Mouse (Mus musculus): ENCODE results near the gene Kcnip2.

The Kcnip2 gene

DNA sequence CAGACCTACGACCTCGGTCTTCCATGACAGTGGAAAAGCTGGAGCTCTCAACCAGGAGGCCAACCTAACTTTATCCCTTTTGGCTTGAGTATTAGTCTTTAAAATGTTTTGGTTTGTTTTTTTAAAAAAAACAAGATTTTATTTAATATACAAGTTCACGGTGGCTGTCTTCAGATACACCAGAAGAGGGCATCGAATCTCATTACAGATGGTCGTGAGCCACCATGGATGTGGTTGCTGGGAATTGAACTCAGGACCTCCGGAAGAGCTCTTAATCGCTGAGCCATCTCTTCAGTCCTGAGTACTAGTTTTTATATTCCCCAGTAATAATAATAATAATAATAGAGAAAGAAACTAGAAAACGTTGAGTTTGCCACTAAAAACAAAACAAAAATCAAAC, 34.2 kb downstream of the Kcnip2 start:
- no peak for DNase-seq (ENCODE audit: low spot score)

DNA sequence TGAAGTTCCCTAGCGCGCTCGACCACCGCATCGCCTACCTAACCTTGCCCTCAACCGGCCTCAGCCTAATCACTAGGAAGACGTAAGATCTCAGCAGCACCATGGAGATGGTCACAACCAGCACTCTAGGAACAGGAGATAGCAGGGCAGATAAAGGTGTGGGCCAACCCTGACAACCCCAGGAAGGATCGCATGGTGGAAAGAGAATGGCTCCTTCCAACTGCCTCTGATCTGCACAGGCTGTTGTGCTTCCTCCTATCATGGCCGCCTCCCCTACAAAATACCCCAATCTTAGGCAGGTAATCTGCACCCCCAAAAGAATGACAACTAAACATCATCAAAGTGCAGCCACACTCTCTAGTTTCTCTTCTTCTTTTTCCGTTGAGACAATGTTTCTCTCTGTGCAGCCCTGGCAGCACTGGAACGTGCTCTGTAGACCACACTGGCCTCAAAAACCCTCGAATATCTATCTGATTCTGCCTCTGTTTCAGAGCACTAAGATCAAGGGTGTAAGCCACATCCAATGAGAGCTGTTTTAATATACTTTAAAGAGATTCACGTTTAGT, 35.4 kb downstream of the Kcnip2 start:
- no peak for DNase-seq (ENCODE audit: low spot score)

DNA sequence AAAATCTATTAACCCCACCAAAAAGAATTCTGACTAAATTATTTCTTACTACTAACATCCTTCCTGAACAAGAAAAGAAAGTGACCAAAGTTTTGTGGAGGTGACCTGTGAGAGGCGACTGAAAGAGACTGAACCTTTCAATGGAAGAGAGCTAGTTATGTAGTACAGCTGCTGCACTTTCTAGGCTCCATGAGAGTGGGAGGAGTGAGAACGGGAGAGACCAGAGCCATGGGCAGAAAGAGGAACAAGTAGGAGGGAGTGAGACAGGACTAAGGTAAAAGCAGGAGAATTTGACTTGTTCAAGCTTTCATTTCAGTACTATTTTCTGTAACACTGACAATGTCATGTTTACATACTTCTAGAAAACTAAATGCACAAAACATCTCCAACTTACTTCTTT, 40.4 kb downstream of the Kcnip2 start:
- DNase-seq (ENCODE audit: low spot score), result no peak

DNA sequence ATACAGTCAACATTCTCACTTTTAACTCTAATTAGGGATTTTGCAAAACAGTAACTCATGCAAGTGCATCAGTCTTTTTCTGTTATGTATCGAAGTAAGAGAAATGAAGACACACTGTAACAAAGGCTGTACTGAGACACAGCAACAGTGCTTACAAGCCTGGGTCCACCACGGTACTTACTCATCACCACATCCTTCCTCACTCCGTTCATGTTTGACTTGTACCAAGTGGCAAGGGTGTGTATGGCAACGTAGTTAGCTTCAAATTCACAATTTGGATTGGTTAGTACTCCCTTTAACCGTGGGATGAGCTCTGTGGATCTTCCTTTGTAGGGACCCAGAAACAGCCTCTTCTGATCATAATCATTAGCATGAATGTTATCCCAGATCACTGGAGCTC, 44.4 kb downstream of the Kcnip2 start:
- no peak for DNase-seq (ENCODE audit: low spot score)

DNA sequence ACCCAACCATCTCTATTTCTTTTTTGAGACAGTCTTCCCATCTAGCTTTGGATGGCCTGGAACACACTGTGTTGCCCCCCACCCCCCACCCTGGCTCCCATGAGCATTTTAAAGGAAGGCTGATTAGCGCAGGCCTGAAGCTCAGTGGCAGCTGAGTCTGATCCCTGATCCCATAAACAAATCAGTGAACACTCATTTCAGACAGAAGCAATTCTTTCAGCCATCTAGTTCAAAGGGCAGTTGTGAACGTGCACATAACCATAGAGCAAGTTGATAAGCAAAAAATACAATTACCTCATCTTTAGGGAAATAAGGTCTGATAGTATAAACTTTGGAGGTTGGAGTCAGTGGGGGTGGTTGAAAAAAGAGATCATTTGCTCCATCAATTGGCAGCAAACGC, 55.1 kb downstream of the Kcnip2 start:
- DNase-seq (ENCODE audit: low spot score), result no peak

DNA sequence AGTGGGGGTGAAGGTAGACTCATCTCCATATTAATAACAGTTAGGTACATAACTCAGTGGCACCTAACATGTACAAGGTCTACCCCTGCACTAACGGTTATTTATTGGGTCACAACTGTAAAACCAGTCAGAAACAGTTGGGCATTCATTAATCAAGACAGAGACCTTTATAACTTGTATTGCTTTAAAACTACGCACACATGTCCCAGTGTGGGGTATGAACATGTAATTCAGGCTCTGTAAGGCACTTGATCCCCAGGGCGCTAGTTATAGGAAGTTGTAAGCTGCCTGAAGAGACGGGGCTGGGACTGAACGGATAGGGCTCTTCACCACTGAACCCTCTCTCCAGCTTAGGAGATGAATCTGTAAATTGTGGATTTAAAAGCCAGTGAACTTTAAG, 57.2 kb downstream of the Kcnip2 start:
- DNase-seq (ENCODE audit: low spot score), result no peak

DNA sequence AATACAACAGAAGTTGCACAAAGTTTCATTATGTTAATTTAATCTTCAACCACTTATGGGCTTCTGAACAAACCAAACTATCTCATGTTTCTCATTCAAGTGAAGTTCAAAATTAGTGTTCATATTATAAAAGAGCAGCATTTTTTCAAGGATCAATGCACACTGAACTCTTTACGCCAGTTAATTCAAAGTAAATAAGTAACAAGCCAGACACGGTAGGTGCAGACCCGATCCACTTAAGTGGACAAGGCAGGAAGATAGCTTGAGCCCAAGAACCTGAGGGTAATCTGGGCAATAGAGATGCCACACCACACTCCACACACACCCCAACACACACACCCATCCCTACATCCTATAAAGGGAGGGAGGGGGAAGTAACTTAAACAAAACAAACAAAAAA, 62.3 kb downstream of the Kcnip2 start:
- DNase-seq (ENCODE audit: low spot score), result no peak

DNA sequence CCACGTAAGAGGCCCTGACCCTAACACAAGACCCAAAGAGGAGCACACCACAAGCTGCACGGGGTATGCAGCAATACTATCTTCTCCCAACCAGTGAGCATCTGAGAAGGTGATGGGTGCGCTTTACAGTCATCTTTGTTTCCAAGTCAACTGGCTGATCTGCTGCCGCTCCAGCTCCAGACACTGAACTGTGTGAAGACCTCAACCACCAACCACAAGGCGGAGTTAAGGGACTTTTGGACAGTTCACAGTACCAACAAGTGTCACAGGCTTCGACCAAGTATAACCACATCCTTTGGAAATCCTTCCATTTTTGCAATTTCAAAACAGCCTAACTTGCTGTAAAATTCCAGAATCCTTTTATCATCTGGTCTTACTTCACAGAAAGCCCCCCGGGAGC, 64.0 kb downstream of the Kcnip2 start:
- DNase-seq (ENCODE audit: low spot score), result no peak

DNA sequence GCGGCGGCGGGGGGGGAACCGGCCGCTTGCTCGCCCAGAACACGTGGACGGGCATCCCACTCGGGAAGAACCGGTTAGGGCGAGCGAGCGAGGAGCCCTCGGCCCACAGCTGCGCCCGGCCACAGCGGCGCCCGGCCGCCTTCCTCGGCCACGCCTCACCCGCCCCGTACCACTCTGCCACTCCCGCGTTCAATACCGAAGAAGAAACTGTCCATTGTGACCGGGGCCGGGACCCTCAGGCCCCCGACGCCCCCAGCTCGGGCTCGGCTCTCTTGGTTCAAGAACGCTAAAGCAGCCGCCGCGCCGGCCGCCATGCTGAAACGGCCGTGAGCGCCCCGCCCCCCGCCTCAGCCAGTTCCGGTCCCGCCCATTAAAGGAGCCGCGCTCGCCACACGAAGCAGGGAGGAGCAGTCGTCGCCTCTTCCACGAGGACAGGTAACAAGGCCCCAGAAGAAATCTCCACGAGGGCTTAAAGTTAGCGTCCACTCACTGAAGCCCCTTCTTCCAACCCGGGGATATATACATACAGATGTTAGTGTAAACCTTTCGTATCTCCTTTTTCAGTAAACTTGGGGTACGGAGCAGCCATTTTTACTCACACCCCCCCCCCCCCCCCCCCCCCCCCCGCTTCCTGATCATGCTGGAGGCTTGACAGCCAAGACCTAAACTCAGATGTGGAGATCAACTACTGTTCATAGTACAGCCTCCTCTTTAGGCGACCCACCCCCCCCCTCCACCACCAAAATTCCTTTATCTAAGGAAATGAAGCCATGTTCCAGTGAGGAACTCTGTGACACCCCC, 66.4 kb downstream of the Kcnip2 start, which contains the start of gene Npm3:
Npm3 (minus strand) TSS at position 349 of the 801 bp plus-strand sequence.
- DNase-seq (ENCODE audit: low spot score), result peak; percentile 82

DNA sequence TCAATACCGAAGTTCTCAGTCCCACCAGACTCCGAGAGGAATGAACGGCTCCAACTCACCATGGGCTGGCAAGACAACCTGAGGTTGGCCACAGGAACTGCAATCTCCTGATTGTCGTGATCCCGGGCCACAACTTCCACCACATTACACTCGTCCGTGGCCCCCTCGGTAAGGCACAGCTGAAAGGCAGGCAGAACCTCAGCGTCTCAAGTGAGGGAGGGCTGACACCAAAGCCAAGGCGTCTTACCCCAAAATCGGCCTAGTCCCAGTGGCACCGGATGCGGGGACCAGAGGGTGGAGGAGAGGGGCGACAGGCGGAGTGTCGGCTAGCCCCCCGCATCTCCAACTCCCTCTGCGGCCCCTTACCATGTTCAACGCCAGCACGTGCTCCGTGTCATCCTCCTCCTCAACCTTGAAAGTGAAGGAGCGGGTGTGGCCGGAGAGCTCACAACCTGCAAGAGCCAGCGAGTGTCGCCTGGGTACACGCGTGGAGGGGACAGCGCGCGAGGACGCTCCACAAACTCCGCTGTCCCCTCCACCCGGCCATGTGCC, 67.1 kb downstream of the Kcnip2 start:
- no peak for DNase-seq (ENCODE audit: low spot score)

DNA sequence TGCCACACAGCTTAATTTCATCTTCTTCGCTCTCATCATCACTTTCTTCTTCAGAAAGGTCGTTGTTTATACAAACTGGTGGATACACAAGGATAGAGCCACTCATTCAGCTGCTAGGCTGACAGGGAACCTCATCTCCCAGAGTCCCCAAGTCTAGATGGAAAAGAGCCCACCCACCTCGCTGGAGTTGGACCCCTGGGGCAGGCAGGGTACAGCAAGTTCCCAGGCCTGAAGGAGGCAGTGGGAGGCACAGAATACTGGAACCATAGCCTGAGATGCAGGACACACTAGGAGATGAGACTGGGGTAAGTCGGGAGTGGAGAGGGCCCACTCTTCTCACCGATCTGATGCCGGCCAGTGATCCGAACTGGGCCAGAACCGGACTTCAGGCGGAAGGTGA, 67.7 kb downstream of the Kcnip2 start:
- DNase-seq (ENCODE audit: low spot score), result no peak

DNA sequence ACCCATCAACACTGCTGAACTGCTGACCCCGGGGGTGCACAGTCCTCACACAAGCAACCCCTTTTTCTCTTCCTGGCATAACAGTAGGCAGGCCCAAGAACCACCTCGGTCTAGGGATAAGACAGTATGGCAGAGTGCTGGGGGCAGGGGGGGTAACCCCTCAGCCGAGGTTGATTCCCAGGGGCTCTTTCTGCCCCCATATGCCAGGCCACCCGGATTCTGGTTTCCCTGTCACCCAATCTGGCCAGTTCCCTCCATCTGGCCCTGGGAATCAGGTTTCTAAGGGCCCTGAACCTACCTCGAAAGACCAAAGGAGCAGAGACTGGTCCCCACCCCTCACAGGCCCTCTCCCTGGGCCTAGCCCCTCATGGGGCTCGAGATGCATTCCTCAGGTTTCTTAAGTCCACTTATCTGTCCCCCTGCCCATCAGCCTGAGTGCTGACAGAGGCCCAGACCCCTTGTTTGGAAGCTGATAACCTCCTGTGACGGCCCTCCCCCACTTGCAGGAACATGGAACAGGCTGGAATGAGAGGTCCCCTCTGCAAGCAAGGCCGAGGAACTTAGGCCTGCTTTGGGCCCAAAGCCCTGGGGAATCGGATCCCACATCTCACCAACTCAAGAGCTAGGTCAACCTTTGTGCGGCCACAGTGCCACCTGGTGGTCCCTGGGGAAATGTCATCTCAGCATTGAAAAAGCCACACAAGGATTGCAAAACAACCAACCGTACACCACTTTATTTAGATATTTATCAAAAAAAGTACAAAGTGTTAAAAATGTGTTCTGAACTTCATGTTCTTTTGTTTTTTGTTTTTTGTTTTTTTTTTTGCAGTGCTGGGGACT, 68.6 kb downstream of the Kcnip2 start:
- peak; percentile 85 for DNase-seq (ENCODE audit: low spot score)

DNA sequence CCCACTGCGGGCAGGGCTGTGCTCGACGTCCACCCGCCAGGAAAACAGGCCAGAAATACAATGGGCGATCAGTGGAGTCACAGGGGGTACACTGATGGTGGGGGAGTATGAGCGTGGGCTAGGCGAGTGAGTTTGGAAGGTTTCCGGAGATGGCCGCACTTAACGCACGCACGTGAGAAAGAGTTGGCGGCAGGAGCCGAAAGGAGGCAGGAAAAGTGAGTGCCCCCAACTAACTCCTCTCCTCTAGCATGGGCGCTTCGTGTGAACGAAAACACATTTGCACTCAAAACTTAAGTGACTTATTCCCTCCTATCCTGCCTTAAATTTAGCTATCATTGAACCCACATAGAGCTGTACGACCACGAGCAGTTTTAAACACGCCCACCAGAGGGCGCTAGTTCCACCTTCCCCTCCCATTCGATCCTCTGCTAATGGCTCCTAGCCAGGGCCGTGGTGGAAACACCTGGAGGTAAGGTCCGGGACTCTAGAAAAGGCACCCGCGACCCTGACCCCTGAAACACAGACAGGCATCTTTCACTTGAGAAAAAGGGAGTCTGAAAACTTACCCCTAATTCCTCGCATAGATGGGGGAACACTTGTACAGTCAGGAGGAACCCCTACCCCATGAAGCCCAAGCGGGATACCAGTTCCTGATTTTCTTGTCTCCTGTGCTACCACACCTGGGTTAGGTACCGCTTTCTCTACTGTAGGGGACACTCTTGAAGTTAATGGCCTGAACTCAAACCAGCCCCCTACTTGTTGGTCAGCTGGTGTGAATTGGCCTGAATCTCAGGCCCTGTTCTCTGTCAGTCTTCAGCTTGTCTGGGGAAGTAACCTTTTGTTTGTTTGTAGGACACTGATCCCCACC, 69.5 kb downstream of the Kcnip2 start:
- DNase-seq (ENCODE audit: low spot score), result peak; percentile 75

DNA sequence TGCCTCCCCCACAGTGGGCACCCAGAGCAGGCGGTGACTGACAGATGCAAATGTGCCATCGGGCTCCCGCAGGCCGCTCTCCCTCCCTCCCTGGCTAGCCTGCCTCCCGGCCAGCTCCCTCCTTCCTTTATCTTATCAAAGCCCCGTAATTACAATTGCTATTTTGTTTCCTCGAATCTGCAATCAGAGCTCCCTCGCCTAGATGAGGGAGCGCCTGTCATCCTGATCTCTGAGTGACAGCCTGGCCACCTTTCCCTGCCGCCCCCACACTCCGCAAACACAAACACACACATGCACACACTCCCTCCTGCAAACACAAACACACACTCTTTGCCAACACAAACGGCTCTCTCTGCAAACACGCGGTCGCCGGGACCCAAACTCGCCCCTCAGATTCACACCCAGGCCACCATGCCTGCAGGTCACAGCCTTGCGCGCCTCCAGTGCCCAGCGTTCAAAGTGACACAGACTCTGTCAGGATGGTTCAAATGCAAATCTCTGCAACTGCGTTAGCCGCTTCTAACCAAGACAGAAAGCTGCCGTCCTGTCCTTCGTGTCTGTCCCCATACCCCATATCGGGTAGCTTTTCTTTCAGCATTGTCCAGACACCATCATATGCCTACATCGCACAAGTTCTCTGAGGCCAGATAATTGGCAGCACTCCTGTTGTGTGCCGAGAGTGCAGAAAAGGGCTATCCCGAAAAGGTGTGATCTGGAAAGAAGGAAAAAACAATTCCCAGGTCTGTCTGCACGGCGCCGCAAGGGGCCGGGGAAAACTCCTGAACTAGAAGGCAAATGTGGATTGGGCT, 70.3 kb downstream of the Kcnip2 start:
- no peak for DNase-seq (ENCODE audit: low spot score)

DNA sequence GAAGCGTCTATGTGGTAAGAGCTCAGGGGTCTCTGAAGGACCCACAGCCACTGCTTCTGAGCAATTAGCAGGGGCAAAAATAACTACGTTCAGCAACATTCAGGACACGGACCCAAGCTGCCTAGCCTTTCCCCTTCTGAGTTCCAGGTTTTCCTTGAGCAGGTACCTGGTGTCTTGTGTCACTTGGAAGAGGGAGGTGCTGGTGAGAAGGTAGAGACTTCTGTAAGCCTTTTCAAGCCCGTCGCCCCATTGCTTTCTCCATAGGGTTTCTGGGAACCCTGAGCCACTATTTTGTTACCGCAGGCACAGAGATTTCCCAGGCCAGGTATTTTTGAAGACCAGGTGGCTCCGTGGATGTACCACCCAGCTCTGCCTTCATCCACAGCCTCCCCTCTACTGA, 72.2 kb downstream of the Kcnip2 start:
- DNase-seq (ENCODE audit: low spot score), result no peak

DNA sequence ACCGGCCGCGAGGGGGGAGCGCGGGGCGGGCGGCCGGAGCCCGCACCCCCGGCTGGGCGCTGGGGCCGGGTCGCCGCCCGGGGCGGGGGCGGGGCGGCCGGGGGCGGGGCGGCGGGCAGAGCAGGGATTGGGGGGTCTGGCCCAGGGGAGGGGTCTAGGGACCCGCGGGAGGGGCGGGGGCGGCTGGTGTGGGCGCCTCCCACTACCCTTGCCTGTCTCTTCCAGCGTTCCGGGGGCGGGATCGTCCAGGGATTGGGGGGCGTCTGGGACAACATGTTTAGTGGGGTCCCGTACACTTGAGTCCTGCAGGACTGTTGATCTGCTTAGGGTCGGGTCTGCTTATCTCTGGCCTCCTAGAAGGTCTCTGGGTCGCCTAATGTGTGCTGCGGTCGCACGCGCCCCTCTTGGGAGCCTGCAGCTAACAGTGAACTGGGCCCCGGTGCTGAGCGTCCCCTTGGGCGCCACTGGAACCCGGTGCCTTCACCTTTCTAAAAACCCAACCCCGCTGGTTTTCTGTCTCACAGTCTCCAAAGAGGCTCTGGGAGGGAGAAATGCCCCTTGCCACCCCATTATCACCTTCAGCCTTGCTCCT, 72.8 kb downstream of the Kcnip2 start:
- no peak for DNase-seq (ENCODE audit: low spot score)

DNA sequence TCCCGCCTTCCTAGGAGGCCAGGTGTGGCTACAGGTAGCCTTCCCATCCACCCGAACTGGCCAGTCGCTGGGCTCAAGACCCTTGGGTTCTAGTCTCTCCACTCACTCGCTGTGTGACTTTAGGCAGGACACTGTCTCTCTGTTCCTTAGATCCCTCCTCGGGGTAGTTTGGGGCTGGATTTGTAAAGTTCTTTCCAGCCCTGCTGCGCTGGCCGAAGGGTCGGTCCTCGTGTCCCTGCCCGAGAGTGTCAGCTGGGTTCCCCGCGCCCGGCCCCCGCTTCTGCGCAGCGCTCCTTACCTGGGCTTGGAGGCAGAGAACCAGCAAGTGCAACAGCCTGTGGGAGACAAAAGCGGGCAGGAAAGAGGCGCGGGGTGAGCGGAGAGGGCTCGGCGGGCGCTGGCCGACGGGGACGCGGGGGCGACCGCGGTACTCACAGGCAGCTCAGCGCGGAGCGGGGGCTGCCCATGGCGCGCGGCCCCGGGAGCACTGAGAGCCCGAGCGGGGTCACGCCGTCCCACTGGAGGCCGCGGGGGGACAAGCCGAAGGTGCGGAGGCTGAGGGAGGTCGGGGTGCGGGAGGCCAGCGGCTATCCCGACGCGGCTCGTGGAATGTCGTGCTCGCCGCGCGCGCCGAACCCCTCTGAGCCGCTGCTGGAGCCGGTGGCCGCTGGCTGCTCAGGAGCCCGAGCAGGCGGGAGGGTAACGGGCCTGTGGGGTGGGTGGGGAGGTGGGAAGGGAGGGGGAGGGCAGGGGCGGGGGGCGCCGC, 73.5 kb downstream of the Kcnip2 start, which contains the start of gene Fgf8:
Fgf8 (minus strand) TSS at position 698 of the 766 bp plus-strand sequence.
- DNase-seq (ENCODE audit: low spot score), result no peak
